Mouse (Mus musculus) telencephalon, adult 2 months (tissue): ENCODE measurements around the gene Rhoh.
A peak's percentile ranks its signal among the peaks of the same experiment; 100 is the strongest.

Source experiments
- DNase-seq: peaks from one replicate; pipeline ENCODE4 v3.0.0-alpha.2; 2011; ENCODE audit warnings: low read depth, low spot score

The Rhoh gene

DNA sequence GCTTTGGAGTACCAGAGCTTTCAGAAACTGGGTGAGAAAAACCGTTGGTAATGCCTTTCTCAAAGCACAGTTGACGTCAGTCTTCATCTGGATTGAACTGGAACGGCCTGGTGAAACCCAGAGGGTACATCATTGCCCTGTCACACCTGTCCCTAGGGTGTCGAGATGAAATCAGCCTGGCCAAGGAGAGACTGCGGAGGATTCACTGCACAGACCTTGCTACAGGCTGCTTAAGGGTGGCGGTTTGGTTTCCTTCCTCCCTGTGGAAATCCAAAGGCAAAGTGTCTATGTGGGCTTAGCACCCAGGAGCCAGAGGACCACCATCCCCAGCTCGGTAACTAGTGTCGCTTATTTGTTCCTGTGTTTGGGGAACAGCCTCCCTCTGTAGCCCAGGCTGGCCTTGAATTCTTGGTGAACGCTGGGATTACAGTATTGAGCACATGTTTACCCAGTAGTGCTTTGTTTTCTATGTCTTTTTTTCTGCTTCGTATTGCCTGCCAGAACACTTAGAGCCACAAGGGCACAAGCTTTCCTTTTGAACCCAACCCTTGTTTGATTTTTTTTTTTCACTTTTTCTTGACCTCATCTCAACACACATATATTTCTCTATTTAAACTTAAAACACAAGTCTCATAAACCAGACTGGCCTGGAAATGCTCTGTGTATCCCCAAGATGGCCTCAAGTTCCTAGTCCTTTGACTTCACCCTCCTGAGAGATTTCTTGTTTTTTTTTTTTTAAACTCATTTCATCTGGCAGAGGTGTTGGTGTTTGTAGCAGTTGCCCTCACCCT, at the start of gene Rhoh:
Gene Rhoh, plus strand, starts transcription at position 60 of the 791 bp plus-strand sequence.
- DNase-seq = no peak

DNA sequence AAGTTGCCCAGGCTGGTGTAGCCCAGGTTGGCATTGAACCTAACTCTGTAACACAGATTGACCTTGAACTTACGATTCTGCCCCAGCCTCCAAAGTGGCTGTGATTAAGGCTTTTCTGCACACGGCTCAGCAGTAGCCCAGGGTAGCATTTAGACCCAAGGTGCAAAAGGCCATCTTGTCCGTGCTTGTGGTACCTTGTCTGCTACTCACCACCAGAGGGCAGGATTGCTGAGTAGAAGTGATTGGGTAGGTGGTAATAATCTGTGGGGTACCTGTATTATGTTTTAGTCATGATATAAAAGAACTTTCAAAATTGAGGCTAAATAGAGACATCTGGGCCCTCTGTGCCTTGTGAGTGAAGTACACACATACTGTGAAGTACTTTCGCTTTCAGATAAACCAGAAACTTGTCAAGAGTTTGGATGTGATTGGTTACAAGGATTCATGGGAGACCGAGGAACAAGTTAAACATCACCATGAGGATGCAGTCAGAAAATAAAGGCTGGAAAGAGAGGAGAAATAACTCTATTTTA, 37.3 kb upstream of the Rhoh start:
- peak; percentile 6 for DNase-seq

DNA sequence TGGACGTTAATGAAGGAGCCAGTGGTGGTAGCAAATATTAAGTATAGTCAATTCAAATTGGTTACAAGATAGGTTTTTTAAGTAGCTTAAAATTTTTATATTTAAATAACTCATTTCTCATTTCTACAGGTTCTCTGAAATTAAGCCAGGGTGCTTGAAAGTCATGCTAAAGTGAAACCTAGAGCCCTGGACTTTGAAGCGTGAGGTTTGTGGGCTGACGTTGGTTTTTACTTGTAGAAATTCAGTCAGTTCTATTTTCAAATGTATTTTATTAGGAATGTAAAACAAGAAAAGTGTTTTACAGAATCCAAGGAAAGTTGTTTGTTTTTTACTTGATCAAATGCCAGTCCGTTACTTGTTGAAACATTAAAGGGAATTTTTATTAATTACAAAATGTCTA, 34.5 kb upstream of the Rhoh start:
- DNase-seq = no peak

DNA sequence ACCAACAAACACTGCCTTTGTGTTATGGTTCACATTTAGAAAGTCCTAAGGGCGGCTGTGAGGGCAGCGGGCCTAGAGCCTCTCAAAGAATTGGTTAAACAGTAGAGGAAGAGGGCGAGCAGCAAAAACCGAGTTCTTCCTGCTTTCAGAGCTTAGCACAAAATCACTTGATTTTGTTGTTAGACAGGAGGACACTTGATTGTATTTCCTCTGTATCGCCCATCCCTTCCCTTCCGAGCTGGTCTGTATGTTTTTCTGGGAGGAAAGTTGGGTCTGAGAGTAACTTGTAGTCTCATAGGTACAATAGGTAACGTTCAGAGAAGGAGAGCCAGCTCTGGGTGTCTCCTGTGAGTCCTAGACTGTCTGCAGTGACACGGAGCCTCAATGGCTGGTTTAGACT, 33.9 kb upstream of the Rhoh start:
- no peak for DNase-seq

DNA sequence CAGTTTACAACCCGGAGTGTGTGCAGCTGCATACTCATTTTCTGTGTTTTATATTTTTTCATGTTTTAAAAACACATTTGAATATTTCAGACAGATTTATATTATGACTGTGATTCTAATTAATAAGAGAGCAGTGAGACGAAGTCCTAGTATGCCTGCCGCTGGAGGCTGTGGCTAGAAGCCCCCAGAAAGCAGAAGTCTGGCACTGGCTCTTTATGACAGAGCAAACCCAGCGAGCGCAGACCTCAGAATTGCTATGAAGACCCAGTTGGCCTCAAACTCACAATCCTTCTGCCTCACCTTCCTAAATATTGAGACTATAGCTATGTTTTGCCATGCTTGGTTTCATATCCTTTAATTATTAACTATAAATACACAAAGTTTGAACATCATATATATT, 32.8 kb upstream of the Rhoh start:
- no peak for DNase-seq

DNA sequence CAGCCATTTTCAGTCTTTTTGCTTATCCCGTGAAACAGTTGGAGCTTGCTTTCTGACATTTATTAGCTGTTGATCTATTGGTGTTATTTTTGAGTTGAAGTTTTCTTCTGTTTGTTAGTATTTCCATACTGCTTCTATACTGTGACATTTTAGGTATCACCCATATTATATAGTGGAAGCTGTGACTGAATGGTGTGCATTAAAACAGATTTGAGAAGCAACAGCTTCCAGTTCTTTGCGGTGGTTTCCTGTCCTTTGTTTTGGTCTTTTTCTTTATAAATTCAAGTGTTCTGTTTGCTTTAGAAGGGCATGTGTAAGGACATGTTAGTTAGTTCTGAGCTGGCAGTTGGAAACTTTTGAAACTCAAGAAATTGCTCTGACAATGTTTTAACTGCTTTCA, 32.0 kb upstream of the Rhoh start:
- DNase-seq = no peak

DNA sequence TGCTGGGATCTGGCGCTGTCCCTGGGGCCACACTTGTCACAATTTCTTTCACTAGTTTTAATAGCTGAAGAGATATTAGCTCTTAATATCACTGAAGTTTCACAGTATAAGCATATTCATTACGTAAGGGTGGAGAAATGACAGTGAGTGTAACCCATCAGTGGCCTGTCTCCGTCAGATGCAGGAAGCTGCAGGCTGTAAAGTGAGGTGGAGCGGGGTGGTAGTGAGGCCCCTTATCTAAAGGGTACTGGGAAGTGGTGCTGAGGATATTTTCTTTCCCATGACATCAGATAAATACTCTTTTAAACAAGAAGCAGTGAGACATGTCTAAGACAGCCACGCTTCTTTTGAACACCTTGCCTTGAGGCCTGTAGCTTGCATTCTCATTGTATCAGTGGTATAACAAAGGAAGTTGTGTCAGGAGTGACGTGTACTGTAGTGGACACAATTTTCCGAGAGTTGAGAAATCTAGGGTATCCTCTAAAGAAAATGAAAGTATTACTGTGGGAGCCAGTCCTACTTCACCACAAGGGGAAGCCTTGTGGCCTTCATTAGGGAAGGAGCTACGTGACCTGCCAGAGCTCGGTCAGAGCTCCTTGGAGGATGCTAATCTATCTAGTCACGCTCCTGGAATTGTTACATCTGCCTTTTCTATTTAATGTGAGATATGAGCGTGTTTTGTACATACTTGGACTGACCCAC, 28.9 kb upstream of the Rhoh start:
- no peak for DNase-seq

DNA sequence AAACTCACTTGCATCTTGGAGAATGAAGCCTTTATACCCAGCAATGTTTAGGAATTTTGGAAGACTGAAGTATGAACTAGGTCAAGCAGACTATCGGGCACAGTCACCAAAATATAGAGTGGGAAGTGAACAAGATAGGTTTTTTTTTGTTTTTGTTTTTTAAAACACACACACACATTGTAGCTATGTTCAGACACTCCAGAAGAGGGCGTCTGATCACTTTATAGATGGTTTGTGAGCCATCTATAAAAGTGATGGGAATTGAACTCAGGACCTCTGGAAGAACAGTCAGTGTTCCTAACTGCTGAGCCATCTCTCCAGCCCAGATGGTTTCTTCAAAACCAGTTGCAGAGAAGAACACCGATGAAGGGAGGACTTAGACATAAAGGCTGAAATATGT, 27.9 kb upstream of the Rhoh start:
- DNase-seq = no peak

DNA sequence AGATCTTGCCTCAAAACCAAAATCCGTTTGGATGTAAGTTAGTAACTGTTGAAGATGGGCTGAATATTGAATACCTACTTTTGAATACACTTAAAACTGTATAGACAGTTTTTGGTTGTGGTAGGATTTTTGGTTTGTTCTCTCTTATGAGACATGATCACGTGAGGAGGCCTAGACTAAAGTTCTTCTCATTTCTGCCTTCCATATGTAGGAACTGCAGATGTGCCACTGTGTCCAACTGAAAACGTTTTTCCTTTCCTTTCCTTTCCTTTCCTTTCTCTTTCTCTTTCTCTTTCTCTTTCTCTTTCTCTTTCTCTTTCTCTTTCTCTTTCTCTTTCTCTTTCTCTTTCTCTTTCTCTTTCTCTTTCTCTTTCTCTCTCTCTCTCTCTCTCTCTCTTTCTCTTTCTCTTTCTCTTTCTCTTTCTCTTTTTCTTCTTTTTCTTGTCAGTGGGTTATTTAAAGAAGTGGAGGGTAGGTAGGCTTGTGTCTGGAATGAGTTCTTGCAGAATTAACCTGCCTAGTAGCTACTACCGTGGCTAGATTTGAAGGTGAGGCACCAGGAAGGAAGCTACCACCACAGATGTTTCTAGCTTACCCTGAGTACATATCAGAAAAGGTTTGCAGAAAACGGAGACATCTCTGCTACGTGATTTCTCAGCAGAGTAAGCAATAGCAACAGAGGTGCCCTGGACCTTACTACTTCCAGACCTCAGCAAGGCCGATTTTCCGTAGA, 27.1 kb upstream of the Rhoh start:
- no peak for DNase-seq

DNA sequence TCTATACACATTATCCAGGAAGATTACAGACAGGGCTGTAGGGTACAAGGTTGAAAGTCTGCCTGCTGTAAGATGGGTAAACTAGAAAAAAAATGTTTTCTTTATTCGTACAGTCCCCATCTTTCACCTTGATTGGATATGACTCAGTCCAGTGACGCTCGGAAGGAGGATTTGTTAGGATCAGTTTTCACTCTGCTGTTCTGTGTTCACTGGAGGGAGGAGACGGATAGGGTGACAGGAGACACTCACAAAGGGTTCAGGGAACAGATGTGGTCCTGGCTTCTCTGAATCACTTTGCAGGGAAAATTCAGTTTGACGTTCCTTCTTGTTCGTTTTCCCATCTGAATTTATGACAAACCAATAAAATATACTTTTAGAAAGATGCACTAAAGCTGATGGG, 23.0 kb upstream of the Rhoh start:
- no peak for DNase-seq

DNA sequence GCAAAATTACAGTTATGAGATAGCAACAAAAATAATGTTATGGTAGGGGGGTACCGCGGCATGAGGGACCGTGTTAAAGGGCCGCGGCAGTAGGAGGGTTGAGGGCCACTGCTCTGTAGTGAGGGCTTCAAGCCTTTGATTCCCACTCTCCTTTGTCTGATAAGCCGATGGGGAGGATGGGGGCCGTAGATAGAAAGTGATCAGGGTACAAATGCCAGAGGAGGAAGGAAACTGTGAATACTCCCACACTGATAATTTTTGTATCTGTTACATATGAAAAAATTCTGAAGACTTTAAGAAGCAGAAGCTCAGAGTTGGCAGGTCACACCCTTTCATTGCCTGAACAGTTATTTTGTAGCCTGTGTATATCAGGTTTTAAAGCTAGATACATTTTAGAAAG, 18.1 kb upstream of the Rhoh start:
- DNase-seq = no peak

DNA sequence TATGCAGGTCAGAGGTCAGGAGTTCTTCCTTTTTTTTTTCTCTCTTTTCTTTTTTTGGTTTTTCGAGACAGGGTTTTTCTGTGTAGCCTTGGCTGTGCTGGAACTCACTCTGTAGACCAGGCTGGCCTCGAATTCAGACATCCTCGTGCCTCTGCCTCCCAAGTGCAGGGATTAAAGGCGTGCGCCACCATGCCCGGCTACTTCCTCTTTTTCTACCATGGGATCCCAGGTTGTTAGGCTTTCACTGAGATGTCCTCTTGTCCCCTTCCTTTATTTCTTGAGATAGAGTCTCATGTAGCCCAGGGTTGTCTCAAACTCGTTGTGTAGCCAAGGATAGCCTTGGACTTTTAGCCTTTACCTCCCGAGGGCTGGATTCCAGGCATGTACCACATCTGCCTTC, 14.5 kb upstream of the Rhoh start:
- no peak for DNase-seq

DNA sequence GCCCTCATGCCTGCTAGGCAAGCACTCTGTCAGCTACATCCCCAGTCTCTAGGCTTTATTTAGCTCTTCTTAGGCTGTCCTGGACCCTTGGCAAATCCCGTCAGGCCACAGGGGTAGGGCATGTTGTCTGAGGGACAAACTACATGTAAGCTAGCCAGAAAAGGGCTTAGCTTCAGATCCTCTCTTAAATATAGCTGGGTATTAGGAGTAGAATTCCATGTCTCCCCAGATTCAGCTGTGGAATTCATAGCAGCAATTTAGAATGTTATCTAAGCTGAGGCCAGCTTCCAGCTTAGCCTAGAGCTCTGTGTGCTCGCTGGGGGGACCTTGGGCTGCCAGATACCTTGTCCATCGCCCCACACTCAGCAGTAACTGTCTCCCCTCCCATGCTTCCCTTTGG, 14.1 kb upstream of the Rhoh start:
- no peak for DNase-seq

DNA sequence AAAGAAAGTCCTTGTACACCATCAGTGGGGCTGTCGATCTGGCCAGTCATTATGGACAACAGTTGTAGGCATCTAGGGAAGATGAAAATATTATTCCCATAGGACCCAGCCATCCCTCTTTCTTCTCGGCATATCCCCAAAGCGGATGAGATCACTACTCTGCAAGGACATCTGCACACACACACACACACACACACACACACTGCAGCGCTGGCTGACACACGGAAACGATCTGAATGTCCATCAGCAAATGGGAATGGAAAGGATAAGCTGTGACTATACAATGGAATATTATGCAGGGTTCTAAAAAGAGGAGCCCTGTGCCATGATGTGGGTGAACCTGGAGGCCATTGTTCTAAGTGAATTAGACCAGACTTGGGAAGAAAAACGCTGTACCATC, 13.4 kb upstream of the Rhoh start:
- DNase-seq = no peak

DNA sequence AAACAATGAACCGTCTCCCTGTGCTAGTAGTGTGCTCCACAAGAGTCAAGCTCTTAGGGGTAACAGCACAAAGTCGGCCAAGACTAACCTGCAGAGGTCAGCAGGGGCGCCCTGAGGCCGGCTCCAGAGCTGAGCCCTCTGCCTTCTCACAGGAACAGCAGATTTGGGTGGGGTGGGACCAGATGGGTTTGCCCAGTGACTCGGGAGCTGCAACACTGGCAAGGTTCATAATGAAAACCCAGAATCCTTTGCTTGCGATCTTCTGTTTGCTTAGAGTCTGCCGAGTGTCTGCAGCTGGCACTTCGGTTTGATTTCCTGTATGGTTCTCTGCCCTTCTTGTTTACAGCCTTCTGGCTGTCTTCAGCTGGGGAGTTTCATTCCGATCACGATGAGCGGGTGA, 10.2 kb upstream of the Rhoh start:
- DNase-seq = no peak

DNA sequence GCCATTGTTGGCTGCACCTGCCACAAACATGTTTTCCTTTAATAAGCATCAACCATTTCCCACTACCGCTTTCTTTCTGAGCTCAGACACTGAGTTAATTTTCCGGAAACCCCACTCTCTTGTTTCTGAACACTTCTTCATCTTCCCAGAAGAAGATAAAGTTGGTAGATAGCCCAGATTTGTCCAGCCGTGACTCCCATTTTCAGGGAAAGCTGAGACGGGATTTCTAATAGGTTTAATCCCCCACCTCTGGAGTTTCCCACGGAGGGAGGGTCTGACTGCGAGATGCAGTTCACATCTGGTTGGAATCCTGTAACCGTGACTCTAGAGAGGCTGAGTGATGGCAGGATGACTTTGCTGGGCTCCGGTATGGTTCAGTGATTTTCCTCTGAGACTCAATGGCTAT, 6.2 kb upstream of the Rhoh start:
- no peak for DNase-seq

DNA sequence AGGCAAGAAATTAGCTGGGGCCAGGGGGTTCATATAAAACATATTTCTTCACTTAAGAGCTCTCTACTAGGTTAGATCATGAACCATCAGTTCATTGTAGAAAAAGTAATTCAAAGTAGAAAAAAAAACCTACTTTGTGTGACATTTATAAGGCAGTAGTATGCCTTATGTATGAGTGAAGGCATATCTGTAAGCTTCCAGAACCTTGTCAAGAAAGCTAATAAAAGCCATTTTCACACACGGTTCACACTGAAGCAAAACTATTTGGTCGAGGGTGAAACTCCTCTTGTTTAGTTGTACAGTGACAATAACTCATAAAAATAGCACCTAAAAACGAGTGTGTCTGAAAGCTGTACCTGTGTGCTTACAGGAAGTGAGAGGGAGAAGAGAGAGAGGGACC, 5.4 kb upstream of the Rhoh start:
- no peak for DNase-seq

DNA sequence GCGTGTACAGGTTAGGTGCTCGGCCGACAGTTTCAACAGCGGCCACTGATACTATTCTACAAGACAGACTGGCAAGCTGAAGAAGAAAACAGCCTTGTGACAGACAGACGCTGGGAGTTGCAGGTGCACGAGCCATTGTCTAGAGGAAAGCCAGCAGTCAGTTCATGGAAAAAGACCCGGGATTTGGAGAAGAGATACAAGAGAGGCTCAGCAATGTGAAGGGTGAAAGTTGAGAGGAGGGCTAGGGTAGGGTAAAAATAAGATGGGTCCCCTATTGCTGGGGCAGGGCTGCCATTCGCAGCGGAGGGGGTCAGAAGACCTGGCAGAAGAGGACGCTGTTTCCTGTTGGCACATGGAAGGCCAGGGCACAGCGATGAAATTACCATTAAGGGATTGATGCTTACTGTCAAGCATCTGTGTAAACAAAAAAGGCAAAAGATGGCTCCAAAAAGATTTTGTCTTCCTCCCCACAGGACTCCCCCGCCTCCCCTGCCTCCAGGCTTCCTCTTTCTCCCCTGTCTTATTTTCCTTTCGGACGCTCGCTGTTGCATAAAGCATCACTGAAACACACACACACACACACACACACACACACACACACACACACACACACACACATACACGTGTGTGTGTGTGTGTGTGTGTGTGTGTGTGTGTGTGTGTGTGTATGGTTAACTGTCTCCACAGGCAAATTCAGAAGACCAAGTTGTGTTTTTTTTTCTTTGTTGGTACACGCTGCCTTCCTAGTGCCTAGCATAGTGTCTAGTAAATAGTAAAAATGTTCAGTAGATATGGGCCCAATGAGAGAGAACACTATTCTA, 4.2 kb upstream of the Rhoh start:
- no peak for DNase-seq

DNA sequence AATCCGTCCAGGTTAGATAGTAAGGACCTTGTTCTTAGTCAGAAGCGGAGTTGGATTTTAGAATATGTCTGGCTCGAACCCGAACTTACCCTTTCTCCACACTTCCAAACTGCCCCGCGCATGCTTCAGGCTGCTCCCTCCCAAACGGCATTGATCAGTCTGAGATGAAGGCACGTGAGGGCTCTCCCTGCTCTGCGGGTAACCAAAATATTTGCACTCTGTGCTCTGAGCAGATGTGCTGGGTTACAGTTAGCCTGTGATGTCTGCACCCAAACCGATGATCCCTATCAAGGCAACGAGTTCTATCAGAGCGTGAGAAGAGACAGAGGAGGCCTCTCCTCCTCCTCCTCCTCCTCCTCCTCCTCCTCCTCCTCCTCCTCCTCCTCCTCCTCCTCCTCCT, 3.1 kb upstream of the Rhoh start:
- no peak for DNase-seq

DNA sequence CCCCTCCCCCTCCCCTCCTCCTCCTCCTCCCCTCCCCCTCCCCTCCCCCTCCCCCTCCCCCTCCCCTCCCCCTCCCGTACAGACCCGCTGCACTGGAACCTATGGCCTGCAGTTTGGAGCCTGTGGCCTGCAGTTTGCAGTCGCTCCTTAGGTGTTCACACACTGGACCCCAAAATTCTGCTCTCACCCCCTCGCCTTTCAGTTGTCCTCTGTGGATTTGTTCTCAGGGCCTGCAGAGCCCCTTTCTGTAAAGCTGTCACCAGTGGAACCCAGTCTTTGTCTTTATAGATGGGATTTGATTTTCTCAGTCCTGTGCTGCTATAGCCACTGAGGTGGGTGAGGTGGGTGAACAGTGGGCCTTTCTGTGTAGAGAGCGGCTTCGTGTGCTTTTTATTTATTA, 2.7 kb upstream of the Rhoh start:
- no peak for DNase-seq

DNA sequence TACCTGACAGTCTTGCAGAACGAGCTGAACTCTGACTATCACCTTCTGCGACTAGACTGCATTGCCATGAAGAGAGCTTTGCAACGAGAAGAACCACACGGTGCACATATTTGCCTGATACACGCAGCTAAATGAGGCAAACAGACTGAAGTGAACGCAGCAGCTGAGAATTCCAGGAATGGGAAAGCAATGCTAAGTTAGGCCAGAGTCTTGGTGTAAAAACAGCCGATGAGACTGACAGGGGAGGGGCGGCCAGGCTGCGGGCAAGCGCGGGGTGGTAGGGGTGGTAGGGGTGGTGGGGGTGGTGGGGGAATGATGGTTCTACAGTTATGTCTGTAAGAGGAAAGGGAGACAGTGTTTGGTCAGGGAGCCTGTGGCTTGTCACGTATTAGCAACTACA, 2.1 kb upstream of the Rhoh start:
- DNase-seq = no peak

DNA sequence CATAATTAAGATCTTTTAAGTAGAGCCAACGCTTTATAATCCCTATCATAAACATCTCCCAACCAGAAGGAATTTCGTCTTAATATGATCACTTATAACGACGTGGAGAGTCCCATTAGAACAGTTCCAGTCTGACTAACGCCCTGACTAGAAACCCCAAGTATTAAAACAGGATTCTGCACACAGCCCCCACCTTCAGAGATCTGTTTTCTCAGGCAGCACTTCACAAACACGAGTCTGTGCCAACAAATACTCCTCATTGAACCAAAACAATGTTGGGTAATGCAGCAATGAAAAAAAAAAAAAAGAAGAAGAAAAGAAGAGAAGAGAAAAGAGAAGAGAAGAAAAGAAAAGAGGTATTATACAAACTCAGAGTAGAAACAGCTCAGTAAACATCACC, 1.6 kb upstream of the Rhoh start:
- DNase-seq = no peak
